Mouse (Mus musculus): ENCODE measurements around the gene Lhx3. TPM values are rescaled to one million over a fixed set of nuclear protein-coding genes. Genes with fewer than 3 reads are reported as not detected.

Lhx3 gene
- polyA plus RNA-seq, 1 experiment from 2014 or later, result not detected

DNA sequence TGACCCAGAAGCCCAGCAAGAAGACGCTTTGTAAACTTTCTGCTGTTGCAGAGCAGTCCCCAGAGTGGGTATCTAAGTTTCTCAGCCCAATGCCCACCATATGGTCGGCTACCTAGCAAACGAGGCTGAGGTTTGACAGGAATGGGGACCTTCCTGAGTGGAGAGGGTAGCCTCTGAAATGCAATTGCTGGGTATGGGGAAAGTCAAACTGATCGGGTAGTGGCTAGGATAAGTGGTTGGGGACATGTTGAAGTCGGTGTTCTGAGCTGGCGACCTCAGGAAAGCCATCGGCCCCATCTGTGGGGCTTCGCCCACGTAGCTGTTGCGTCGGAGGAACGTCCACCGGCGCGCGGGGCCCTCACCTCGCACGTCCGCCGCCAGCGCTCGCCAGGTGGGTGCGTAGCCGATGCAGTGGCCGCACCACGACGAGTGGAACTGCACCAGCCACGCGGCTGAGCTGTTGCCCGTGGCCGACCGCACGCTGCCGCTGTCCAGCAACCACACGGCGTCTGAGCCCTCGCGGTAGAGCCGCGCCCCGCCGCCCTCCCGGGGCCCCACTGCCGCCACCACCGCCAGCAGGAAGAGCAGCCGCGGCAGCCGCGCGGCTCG lies 28.7 kb upstream of the Lhx3 start:
- WGBS, result under 1% methylated on average over 51 of the region's 51 CpGs
- H3K4me3 ChIP-seq (replicated peaks; ENCODE audit: low read length), result peak overlapping the region; percentile 89

DNA sequence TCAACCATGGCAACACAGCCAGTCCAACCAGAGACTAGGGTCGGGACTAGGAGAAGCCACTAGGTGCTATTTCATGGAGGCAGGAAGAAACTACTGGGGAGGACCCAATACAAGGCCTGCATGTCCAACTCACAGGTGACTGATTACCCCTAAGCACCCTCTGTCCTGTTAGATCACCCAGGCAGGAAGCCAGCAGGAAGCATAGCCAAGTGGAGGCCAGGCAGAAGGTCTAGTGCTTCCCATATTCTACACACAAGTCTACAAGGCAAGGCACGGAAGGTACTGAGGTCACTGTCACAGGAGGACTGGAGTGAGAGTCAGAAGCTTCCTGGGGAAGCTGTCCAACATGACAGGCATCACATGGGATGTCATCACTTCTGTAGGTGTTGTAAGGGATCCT lies 26.7 kb upstream of the Lhx3 start:
- 58% methylated on average over 2 of the region's 2 CpGs for WGBS
- H3K4me3 ChIP-seq (replicated peaks; ENCODE audit: low read length), result no peak overlapping the region
- no peak for ATAC-seq (ENCODE audit: insufficient read depth, low FRiP score)
- H3K36me3 ChIP-seq (ENCODE audit: control insufficient read depth, insufficient read depth, low read length), result no peaks in the 10 kb centered on the region
- no peaks in the 10 kb centered on the region for H3K27me3 ChIP-seq (ENCODE audit: control insufficient read depth, insufficient read depth, low read length)
- peaks cover 19% of the 10 kb centered on the region for H3K4me1 ChIP-seq (ENCODE audit: control insufficient read depth, insufficient read depth, low read length)
- no peak overlapping the region for H3K9ac ChIP-seq (ENCODE audit: low read length)
- H3K27ac ChIP-seq (ENCODE audit: low read length), result no peak overlapping the region; the same call in 1 of the 2 replicates
- no peak overlapping the region for H3K4me2 ChIP-seq (ENCODE audit: low read depth, low read length)
- no peaks in the 10 kb centered on the region for H3K9me3 ChIP-seq (replicated peaks; ENCODE audit: control insufficient read depth, low read length)

More for the DNA sequence above, 28.7 kb upstream of the Lhx3 start:
- Histone ChIP-seq H3K4me2 (ENCODE audit: low read depth, low read length) (peak overlapping the region; percentile 71), H3K36me3 (ENCODE audit: control insufficient read depth, insufficient read depth, low read length) (no peaks in the 10 kb centered on the region), H3K27me3 (ENCODE audit: control insufficient read depth, insufficient read depth, low read length) (no peaks in the 10 kb centered on the region), H3K27ac (ENCODE audit: low read length) (peak overlapping the region; percentile 78), H3K9me3 (replicated peaks; ENCODE audit: control insufficient read depth, low read length) (no peaks in the 10 kb centered on the region), H3K4me1 (ENCODE audit: control insufficient read depth, insufficient read depth, low read length) (peaks cover 26% of the 10 kb centered on the region; the same call in 1 of the 2 replicates), H3K9ac (ENCODE audit: low read length) (peak overlapping the region; percentile 92)
- peak; percentile 48; the same call in 1 of the 2 replicates for ATAC-seq (ENCODE audit: insufficient read depth, low FRiP score)

DNA sequence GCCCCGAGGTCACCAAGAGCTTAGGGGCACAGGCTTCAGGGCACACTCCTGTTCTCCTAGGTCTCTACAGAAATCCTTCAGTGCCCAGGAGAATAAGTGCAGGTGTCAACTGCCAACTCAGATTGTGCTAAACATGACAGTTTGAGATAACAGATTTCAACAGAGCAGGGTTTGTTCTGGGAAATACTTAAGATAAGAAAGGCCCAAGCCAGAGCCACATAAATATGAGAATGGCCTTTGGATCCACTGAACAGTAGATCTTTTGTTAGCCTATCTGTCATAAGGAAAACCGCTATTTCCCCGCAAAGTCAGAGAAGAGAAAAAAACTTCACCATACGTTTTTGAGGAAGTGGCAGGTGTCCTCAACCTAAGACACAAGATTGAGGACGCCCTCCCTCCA lies 26.2 kb upstream of the Lhx3 start:
- no peak overlapping the region for H3K4me3 ChIP-seq (replicated peaks; ENCODE audit: low read length)
- WGBS, result 63% methylated on average over 5 of the region's 5 CpGs
- H3K9me3 ChIP-seq (replicated peaks; ENCODE audit: control insufficient read depth, low read length), result no peaks in the 10 kb centered on the region
- H3K4me2 ChIP-seq (ENCODE audit: low read depth, low read length), result no peak overlapping the region
- no peak overlapping the region for H3K9ac ChIP-seq (ENCODE audit: low read length)
- H3K27ac ChIP-seq (ENCODE audit: low read length), result no peak overlapping the region; the same call in 1 of the 2 replicates
- no peaks in the 10 kb centered on the region for H3K27me3 ChIP-seq (ENCODE audit: control insufficient read depth, insufficient read depth, low read length)
- no peaks in the 10 kb centered on the region for H3K36me3 ChIP-seq (ENCODE audit: control insufficient read depth, insufficient read depth, low read length)
- H3K4me1 ChIP-seq (ENCODE audit: control insufficient read depth, insufficient read depth, low read length), result peaks cover 19% of the 10 kb centered on the region
- ATAC-seq (ENCODE audit: insufficient read depth, low FRiP score), result no peak

DNA sequence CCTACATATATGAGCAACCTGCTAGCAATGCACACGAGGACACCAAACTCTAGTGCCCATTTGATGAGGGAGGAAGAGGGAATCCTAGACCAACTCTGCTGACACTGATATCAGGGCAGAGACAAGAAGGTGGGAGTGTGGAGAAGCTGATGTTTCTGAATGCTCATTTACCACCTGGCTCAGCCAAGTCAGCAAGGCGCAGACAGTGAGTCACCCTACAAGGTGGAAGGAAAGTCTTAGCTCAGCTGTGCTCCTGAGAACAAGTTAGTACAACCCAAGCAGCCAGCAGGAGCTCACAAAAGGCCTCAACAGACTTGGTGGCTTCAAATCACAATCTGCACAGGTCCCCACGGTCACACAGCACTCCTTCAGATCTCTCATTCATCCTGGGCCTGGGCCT lies 23.3 kb upstream of the Lhx3 start:
- H3K27ac ChIP-seq (ENCODE audit: low read length), result peak overlapping the region; percentile 64
- peak; percentile 35; the same call in 1 of the 2 replicates for ATAC-seq (ENCODE audit: insufficient read depth, low FRiP score)
- 0 out of 2 replicates have a peak overlapping the region, but pooled peaks have one; percentile 28 for H3K9ac ChIP-seq (ENCODE audit: low read length)
- no peaks in the 10 kb centered on the region for H3K36me3 ChIP-seq (ENCODE audit: control insufficient read depth, insufficient read depth, low read length)
- H3K4me2 ChIP-seq (ENCODE audit: low read depth, low read length), result no peak overlapping the region
- H3K4me3 ChIP-seq (replicated peaks; ENCODE audit: low read length), result no peak overlapping the region
- no peaks in the 10 kb centered on the region for H3K27me3 ChIP-seq (ENCODE audit: control insufficient read depth, insufficient read depth, low read length)
- 61% methylated on average over 3 of the region's 3 CpGs for WGBS
- peaks cover 16% of the 10 kb centered on the region for H3K4me1 ChIP-seq (ENCODE audit: control insufficient read depth, insufficient read depth, low read length)
- H3K9me3 ChIP-seq (replicated peaks; ENCODE audit: control insufficient read depth, low read length), result no peaks in the 10 kb centered on the region

DNA sequence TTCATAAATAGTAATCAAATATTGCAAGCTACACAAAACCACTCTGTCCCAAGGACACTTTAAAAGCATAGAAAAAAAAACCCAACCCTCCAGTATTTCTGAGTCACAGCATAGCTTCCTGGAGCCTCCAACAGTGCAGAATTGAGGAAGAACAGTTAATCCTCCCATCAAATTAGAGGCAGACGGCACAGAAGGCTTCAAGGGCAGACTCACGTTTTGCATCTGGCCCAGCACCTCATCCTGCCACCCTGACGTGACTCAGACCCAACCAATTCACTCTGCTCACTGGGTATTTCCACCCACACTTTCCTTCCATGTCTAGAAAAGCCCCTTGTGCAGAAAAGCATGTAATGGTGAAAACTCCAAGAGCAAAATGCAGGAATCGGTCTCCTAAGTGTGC lies 22.2 kb upstream of the Lhx3 start:
- peaks cover 9% of the 10 kb centered on the region; the same call in 1 of the 2 replicates for H3K4me1 ChIP-seq (ENCODE audit: control insufficient read depth, insufficient read depth, low read length)
- ATAC-seq (ENCODE audit: insufficient read depth, low FRiP score), result 0 out of 2 replicates have a peak, but pooled peaks have one; percentile 26
- H3K9me3 ChIP-seq (replicated peaks; ENCODE audit: control insufficient read depth, low read length), result no peaks in the 10 kb centered on the region
- H3K27ac ChIP-seq (ENCODE audit: low read length), result peak overlapping the region; percentile 74
- no peak overlapping the region for H3K4me2 ChIP-seq (ENCODE audit: low read depth, low read length)
- no peak overlapping the region for H3K4me3 ChIP-seq (replicated peaks; ENCODE audit: low read length)
- WGBS, result 50% methylated on average over 4 of the region's 4 CpGs
- no peaks in the 10 kb centered on the region for H3K36me3 ChIP-seq (ENCODE audit: control insufficient read depth, insufficient read depth, low read length)
- H3K27me3 ChIP-seq (ENCODE audit: control insufficient read depth, insufficient read depth, low read length), result no peaks in the 10 kb centered on the region
- no peak overlapping the region for H3K9ac ChIP-seq (ENCODE audit: low read length)

DNA sequence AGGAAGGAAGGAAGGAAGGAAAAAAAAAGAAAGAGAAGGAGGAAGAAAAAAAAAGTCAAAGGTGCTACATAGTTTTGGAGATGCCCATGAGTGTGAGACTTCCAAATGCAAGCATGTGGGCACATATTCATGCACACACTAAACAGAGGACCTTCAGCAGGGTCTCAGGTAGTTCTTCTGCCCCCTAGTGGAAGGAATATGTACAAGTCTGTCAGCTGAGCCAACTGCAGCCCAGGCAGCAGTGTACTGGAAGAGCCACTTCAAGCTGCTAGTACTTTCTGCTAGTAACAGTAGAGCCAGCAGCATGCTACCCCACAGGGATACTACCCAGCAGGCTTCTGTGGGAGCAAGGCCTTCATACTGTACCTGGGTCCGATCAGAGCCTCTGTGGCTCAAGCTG lies 19.7 kb upstream of the Lhx3 start:
- no peaks in the 10 kb centered on the region for H3K27me3 ChIP-seq (ENCODE audit: control insufficient read depth, insufficient read depth, low read length)
- no peak overlapping the region for H3K27ac ChIP-seq (ENCODE audit: low read length)
- peaks cover 6% of the 10 kb centered on the region; the same call in 1 of the 2 replicates for H3K4me1 ChIP-seq (ENCODE audit: control insufficient read depth, insufficient read depth, low read length)
- no peak overlapping the region for H3K4me2 ChIP-seq (ENCODE audit: low read depth, low read length)
- peak; percentile 69; the same call in 1 of the 2 replicates for ATAC-seq (ENCODE audit: insufficient read depth, low FRiP score)
- no peak overlapping the region for H3K4me3 ChIP-seq (replicated peaks; ENCODE audit: low read length)
- 55% methylated on average over 1 of the region's 1 CpGs for WGBS
- no peaks in the 10 kb centered on the region for H3K9me3 ChIP-seq (replicated peaks; ENCODE audit: control insufficient read depth, low read length)
- H3K36me3 ChIP-seq (ENCODE audit: control insufficient read depth, insufficient read depth, low read length), result no peaks in the 10 kb centered on the region
- no peak overlapping the region for H3K9ac ChIP-seq (ENCODE audit: low read length)

DNA sequence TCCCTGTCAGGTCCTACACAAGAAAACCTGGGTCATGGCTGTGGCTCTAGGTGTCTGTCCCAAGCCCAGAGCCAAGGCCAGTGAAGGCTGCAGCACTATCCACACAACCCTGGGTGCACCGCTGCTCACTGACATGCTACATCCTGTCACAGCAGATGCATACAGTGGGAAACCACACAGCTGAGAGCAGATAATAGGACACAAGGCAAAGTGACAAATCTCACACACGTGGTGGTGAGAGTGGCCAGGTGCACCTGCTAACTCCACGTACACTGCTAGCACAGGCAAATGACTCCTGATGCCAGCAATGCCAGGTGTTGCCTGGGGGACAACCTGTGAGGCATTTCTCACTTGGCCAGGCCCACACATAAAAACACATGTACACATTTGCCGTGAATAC lies 17.2 kb upstream of the Lhx3 start:
- Histone ChIP-seq H3K4me1 (ENCODE audit: control insufficient read depth, insufficient read depth, low read length) (0 out of 2 replicates have a peak, but pooled peaks cover 2% of the 10 kb centered on the region), H3K9ac (ENCODE audit: low read length) (no peak overlapping the region), H3K36me3 (ENCODE audit: control insufficient read depth, insufficient read depth, low read length) (0 out of 2 replicates have a peak, but pooled peaks cover 4% of the 10 kb centered on the region), H3K9me3 (replicated peaks; ENCODE audit: control insufficient read depth, low read length) (no peaks in the 10 kb centered on the region), H3K4me3 (replicated peaks; ENCODE audit: low read length) (no peak overlapping the region), H3K27me3 (ENCODE audit: control insufficient read depth, insufficient read depth, low read length) (no peaks in the 10 kb centered on the region), H3K27ac (ENCODE audit: low read length) (no peak overlapping the region), H3K4me2 (ENCODE audit: low read depth, low read length) (no peak overlapping the region)
- 80% methylated on average over 4 of the region's 4 CpGs for WGBS
- peak; percentile 73 for ATAC-seq (ENCODE audit: insufficient read depth, low FRiP score)

DNA sequence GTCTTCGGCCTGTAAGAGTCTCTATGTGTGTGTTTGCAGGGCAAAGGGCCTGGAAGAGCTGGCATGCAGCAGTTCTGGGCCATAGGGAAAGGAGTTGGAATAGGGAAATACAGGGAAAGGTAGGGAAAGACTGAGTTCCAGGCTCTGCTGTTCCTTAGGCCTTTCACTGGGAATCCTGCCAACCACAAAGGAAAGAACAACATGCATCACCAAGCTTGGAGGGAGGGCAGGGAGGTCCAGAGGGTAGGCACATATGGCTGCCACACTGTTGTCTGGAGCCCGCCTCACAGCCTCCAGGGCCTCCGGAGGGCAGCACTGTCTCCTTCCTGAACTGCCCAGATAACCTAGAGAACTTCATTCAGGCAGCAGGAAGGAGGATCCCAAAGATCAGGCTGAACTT lies 15.9 kb upstream of the Lhx3 start:
- ATAC-seq (ENCODE audit: insufficient read depth, low FRiP score), result no peak
- Histone ChIP-seq H3K4me3 (replicated peaks; ENCODE audit: low read length) (no peak overlapping the region), H3K4me1 (ENCODE audit: control insufficient read depth, insufficient read depth, low read length) (no peaks in the 10 kb centered on the region), H3K36me3 (ENCODE audit: control insufficient read depth, insufficient read depth, low read length) (0 out of 2 replicates have a peak, but pooled peaks cover 4% of the 10 kb centered on the region), H3K4me2 (ENCODE audit: low read depth, low read length) (no peak overlapping the region), H3K9ac (ENCODE audit: low read length) (no peak overlapping the region), H3K27me3 (ENCODE audit: control insufficient read depth, insufficient read depth, low read length) (no peaks in the 10 kb centered on the region), H3K9me3 (replicated peaks; ENCODE audit: control insufficient read depth, low read length) (no peaks in the 10 kb centered on the region), H3K27ac (ENCODE audit: low read length) (no peak overlapping the region)
- 88% methylated on average over 3 of the region's 3 CpGs for WGBS

DNA sequence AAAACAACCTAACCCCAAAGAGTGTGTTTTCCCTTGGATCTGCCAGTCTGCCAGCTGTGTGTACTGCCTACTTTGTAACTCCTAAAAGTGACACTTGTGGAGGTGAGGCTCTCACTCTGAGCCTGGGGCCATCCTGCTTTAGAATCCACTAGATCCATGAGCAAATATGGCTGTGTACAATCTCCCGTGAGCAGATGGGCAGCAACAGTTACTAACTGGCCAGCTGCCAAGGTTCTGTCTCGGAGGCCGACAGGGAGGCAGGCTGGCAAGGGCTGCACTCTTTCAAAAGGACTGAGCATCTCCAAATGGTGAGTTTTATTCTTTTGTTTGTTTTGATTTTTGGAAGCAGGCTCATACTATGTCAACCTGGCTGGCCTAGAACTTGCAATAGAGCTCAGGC lies 6.4 kb upstream of the Lhx3 start:
- peaks cover 16% of the 10 kb centered on the region; the same call in 1 of the 2 replicates for H3K36me3 ChIP-seq (ENCODE audit: control insufficient read depth, insufficient read depth, low read length)
- no peaks in the 10 kb centered on the region for H3K4me1 ChIP-seq (ENCODE audit: control insufficient read depth, insufficient read depth, low read length)
- H3K9ac ChIP-seq (ENCODE audit: low read length), result no peak overlapping the region
- H3K9me3 ChIP-seq (replicated peaks; ENCODE audit: control insufficient read depth, low read length), result no peaks in the 10 kb centered on the region
- WGBS, result 17% methylated on average over 3 of the region's 3 CpGs
- H3K27ac ChIP-seq (ENCODE audit: low read length), result no peak overlapping the region
- H3K27me3 ChIP-seq (ENCODE audit: control insufficient read depth, insufficient read depth, low read length), result no peaks in the 10 kb centered on the region
- ATAC-seq (ENCODE audit: insufficient read depth, low FRiP score), result no peak
- no peak overlapping the region for H3K4me3 ChIP-seq (replicated peaks; ENCODE audit: low read length)
- no peak overlapping the region for H3K4me2 ChIP-seq (ENCODE audit: low read depth, low read length)
